Mouse (Mus musculus) left cerebral cortex, adult 9 months (tissue): ENCODE results near the gene Map9.
"Not testable (repeated sequence)": the region's sequence is repeated elsewhere in the genome, so short reads cannot be mapped to it uniquely, and the experiment has no call there.

ENCODE experiments used
- DNase-seq, 2 experiments: peaks; one replicate each; pipeline ENCODE4 v3.0.0; 2022; ENCODE audit warnings: low spot score in 2 of 2

Gene Map9

GRCm38 (mm10) chr3:82412397-82412796, 54.6 kb downstream of the Map9 start:
- DNase-seq = no peak

GRCm38 (mm10) chr3:82417958-82418357, 60.1 kb downstream of the Map9 start:
- no peak for DNase-seq

- DNase-seq = no peak
Observed at GRCm38 (mm10) chr3:82435351-82435750, 77.5 kb downstream of the Map9 start.

- no peak for DNase-seq
Observed at GRCm38 (mm10) chr3:82440976-82441375, 83.1 kb downstream of the Map9 start.

- DNase-seq = not testable (repeated sequence)
Observed at GRCm38 (mm10) chr3:82441601-82442000, 83.8 kb downstream of the Map9 start.
